ENCODE assay signal across 25 mouse cellular contexts in genomic region chr5:151374825-151375224, GRCm38 (mm10). TPM values are rescaled to one million over a fixed set of nuclear protein-coding genes. Genes with fewer than 3 reads are reported as not detected.
"Had no signal": no experiment of that assay in that cellular context is flagged by ENCODE, and none has a peak within 500 bp of the region (broad histone marks: within the 10 kb centered on the region; RNA-seq: fewer than 3 reads in every experiment).

No protein-coding gene starts in this region.

- H3K9me3 ChIP-seq: liver, embryonic 15.5 days; lung, embryonic 15.5 days; midbrain, embryonic 13.5 days; midbrain, embryonic 15.5 days; neural tube, embryonic 12.5 days had no signal

- H3K27ac ChIP-seq: liver, embryonic 15.5 days; lung, embryonic 15.5 days; macrophage; midbrain, embryonic 13.5 days; midbrain, embryonic 15.5 days; neural tube, embryonic 12.5 days had no signal

- DNase-seq: liver, postnatal 0 days; lung, adult 2 months; lung, postnatal 14 days; lung, postnatal 36 days; right cerebral cortex, postnatal 25 days; right cerebral cortex, postnatal 4 days; spleen, adult 18-20 months; thymus, adult 18-20 months; thymus, postnatal 14 days; thymus, postnatal 36 days had no signal

- ATAC-seq: liver, postnatal 0 days; lung, postnatal 0 days; midbrain, embryonic 13.5 days; midbrain, embryonic 15.5 days had no signal

- H3K9ac ChIP-seq: liver, embryonic 15.5 days; liver, postnatal 0 days; lung, embryonic 15.5 days; midbrain, embryonic 13.5 days; midbrain, embryonic 15.5 days; neural tube, embryonic 12.5 days had no signal

- H3K4me3 ChIP-seq: liver, embryonic 15.5 days; lung, embryonic 15.5 days; megakaryocyte, embryonic 14.5 days; midbrain, embryonic 13.5 days; midbrain, embryonic 15.5 days; neural tube, embryonic 12.5 days had no signal

- H3K36me3 ChIP-seq: liver, embryonic 15.5 days; lung, embryonic 15.5 days; midbrain, embryonic 13.5 days; midbrain, embryonic 15.5 days; neural tube, embryonic 12.5 days had no signal

- H3K4me1 ChIP-seq: lung, embryonic 15.5 days; midbrain, embryonic 13.5 days; midbrain, embryonic 15.5 days; neural tube, embryonic 12.5 days had no signal

- H3K4me2 ChIP-seq: liver, embryonic 15.5 days; lung, embryonic 15.5 days; midbrain, embryonic 11.5 days; midbrain, embryonic 13.5 days; midbrain, embryonic 15.5 days; neural tube, embryonic 12.5 days had no signal

- H3K27me3 ChIP-seq: liver, embryonic 15.5 days; lung, embryonic 15.5 days; megakaryocyte, embryonic 14.5 days; midbrain, embryonic 13.5 days; midbrain, embryonic 15.5 days; neural tube, embryonic 12.5 days had no signal

RNA-seq across cellular contexts. Expression of gene Gm42906, which starts 53.1 kb away (rescaled TPM):
- polyA plus RNA-seq: liver, embryonic 15.5 days; liver, postnatal 0 days; lung, adult 2 months; lung, embryonic 15.5 days; macrophage; midbrain, embryonic 11.5 days; midbrain, embryonic 13.5 days; midbrain, embryonic 15.5 days; midbrain, postnatal 0 days; neural tube, embryonic 12.5 days; neural tube, embryonic 14.5 days; small intestine, adult 2 months; stomach, embryonic 14.5 days; stomach, embryonic 16.5 days; thymus, postnatal 0 days had no signal
